Mouse (Mus musculus) layer of hippocampus, postnatal 36 days (tissue): ENCODE measurements around the gene Selenow. TPM values are rescaled to one million over a fixed set of nuclear protein-coding genes. Genes with fewer than 3 reads are reported as not detected.

Experiments
- DNase-seq, 2 experiments: peaks; one replicate each; pipeline ENCODE4 v3.0.0; 2022
- total RNA-seq, 2 experiments: library from RNA; stranded (reverse); gene quantifications; 2 replicates each; pipeline ENCODE4 v1.2.3; 2021

The Selenow gene
- total RNA-seq, result 1,000 to 10,000 TPM; 1,445 to 1,563 TPM

- peak; percentile 92 for DNase-seq
These were observed at the start of gene Selenow for GRCm38 (mm10) chr7:15922220-15922773. Gene Selenow, minus strand, starts transcription at chr7:15922402.

- DNase-seq, result no peak
These were observed 47.5 kb upstream of the Selenow start for GRCm38 (mm10) chr7:15969674-15970073.

GRCm38 (mm10) chr7:15968322-15968721, 46.1 kb upstream of the Selenow start:
- no peak for DNase-seq

GRCm38 (mm10) chr7:15967312-15967711, 45.1 kb upstream of the Selenow start, which contains the start of gene Ehd2:
Gene Ehd2, minus strand, starts transcription at chr7:15967567.
- peak; percentile 53 to 59 for DNase-seq

- no peak for DNase-seq
These were observed 44.3 kb upstream of the Selenow start for GRCm38 (mm10) chr7:15966489-15966888.

GRCm38 (mm10) chr7:15963798-15964652, 41.8 kb upstream of the Selenow start:
- DNase-seq, result no peak

- peak in 1 of 2 experiments; percentile 51 for DNase-seq
These were observed 40.4 kb upstream of the Selenow start for GRCm38 (mm10) chr7:15962311-15963288.

- DNase-seq, result no peak
These were observed 39.6 kb upstream of the Selenow start for GRCm38 (mm10) chr7:15961798-15962197.

- no peak for DNase-seq
These were observed 39.0 kb upstream of the Selenow start for GRCm38 (mm10) chr7:15961239-15961638.

GRCm38 (mm10) chr7:15960691-15961090, 38.5 kb upstream of the Selenow start:
- no peak for DNase-seq

- DNase-seq, result no peak
These were observed 33.9 kb upstream of the Selenow start for GRCm38 (mm10) chr7:15956143-15956542.

GRCm38 (mm10) chr7:15955509-15955908, 33.3 kb upstream of the Selenow start:
- DNase-seq, result no peak

- no peak for DNase-seq
These were observed 32.8 kb upstream of the Selenow start for GRCm38 (mm10) chr7:15954978-15955443.

- DNase-seq, result no peak
These were observed 32.2 kb upstream of the Selenow start for GRCm38 (mm10) chr7:15954436-15954835.

- no peak for DNase-seq
These were observed 31.3 kb upstream of the Selenow start for GRCm38 (mm10) chr7:15953307-15954074.

GRCm38 (mm10) chr7:15952416-15952815, 30.2 kb upstream of the Selenow start:
- no peak for DNase-seq

GRCm38 (mm10) chr7:15950008-15950407, 27.8 kb upstream of the Selenow start:
- DNase-seq, result no peak

GRCm38 (mm10) chr7:15949216-15949790, 27.1 kb upstream of the Selenow start:
- no peak for DNase-seq

GRCm38 (mm10) chr7:15948381-15948941, 26.3 kb upstream of the Selenow start:
- DNase-seq, result peak; percentile 42 to 62

- no peak for DNase-seq
These were observed 25.6 kb upstream of the Selenow start for GRCm38 (mm10) chr7:15947653-15948260.
